ENCODE assay signal across 8 mouse cellular contexts in the genomic region with DNA sequence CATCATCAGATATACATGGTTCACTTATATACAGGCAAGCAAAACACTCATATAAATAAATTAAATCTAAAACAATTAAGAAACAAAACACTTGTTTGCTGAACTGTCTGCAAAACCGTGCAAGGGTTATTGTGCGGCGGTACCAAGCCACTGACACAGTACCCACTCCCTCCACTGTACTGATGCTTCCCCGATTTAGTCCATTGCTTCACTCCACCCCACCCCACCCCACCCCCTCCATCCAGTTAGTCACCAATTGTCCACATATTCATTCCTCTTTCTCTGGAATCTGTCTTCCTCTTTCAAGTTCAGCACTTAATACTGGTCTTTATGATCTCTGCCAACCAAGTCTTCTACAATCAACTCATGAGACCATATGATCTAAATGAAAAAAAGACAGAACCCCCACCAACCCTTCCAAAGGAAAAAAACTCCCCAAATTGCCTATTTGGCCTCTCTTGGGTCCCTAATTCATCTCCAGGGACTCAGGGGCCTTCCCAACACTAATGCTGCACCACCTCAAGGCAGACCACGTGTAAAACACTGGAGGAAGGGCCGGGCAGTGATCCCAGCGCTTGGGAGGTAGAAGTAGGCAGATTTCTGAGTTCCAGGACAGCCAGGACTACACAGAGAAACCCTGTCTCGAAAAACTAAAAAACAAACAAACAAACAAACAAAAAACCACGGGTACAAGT. TPM values are rescaled to one million over a fixed set of nuclear protein-coding genes. Genes with fewer than 3 reads are reported as not detected.
A peak's percentile ranks its signal among the peaks of the same experiment; 100 is the strongest.
DNase-seq lines count a peak whose midpoint lies in the region; ATAC-seq and TF ChIP-seq lines count a peak whose summit lies in the region.

No protein-coding gene starts in this region.

- peak; percentile 12 for DNase-seq in A20 (ENCODE audit: low read depth, low spot score)
- DNase-seq in forebrain, postnatal 0 days: no peak
- DNase-seq in liver, postnatal 0 days: no peak
- no peak for DNase-seq in spleen, postnatal 14 days (ENCODE audit: low spot score in 2 of 2)
- DNase-seq in thymus, postnatal 25 days: no peak

- peak overlapping the region; percentile 99 for H3K4me3 ChIP-seq in erythroblast, embryonic 14.5 days (replicated peaks)
- H3K4me3 ChIP-seq in forebrain, postnatal 0 days (ENCODE audit: low read depth, low read length): peak overlapping the region; percentile 94
- H3K4me3 ChIP-seq in liver, postnatal 0 days (ENCODE audit: low read depth, low read length): peak overlapping the region; percentile 88

- H3K9me3 ChIP-seq in erythroblast, embryonic 14.5 days (ENCODE audit: control insufficient read depth, low read length): no peaks in the 10 kb centered on the region
- H3K9me3 ChIP-seq in forebrain, postnatal 0 days (ENCODE audit: low read length): no peaks in the 10 kb centered on the region
- no peaks in the 10 kb centered on the region for H3K9me3 ChIP-seq in liver, postnatal 0 days (ENCODE audit: low read length)

- ATAC-seq in erythroblast, adult 5-6 weeks (replicated peaks; ENCODE audit: low FRiP score, poor library complexity, severe bottlenecking): no peak
- ATAC-seq in forebrain, postnatal 0 days: no peak
- no peak for ATAC-seq in liver, postnatal 0 days
- ATAC-seq in CD4-positive, CD25-positive, alpha-beta regulatory T cell, adult 4 months: no peak

- peak overlapping the region; percentile 90 for H3K4me2 ChIP-seq in forebrain, postnatal 0 days (ENCODE audit: low read depth)
- peak overlapping the region; percentile 90 for H3K4me2 ChIP-seq in liver, postnatal 0 days (ENCODE audit: low read depth, low read length)

- 76% methylated on average over 9 of the region's 9 CpGs for WGBS in forebrain, postnatal 0 days
- WGBS in liver, postnatal 0 days (ENCODE audit: insufficient replicate concordance): 47% methylated on average over 9 of the region's 9 CpGs

- peaks cover 18% of the 10 kb centered on the region for H3K36me3 ChIP-seq in erythroblast, embryonic 14.5 days (ENCODE audit: control insufficient read depth)
- H3K36me3 ChIP-seq in forebrain, postnatal 0 days (ENCODE audit: insufficient read depth): no peaks in the 10 kb centered on the region
- H3K36me3 ChIP-seq in liver, postnatal 0 days (replicated peaks; ENCODE audit: insufficient read depth, low read length): no peaks in the 10 kb centered on the region

- peaks cover 27% of the 10 kb centered on the region for H3K4me1 ChIP-seq in erythroblast, embryonic 14.5 days (ENCODE audit: control insufficient read depth)
- H3K4me1 ChIP-seq in forebrain, postnatal 0 days (ENCODE audit: insufficient read depth): peaks cover 7% of the 10 kb centered on the region
- peaks cover 24% of the 10 kb centered on the region for H3K4me1 ChIP-seq in liver, postnatal 0 days (ENCODE audit: insufficient read depth)

- peak overlapping the region; percentile 87 for H3K9ac ChIP-seq in forebrain, postnatal 0 days
- peak overlapping the region; percentile 90 for H3K9ac ChIP-seq in liver, postnatal 0 days (replicated peaks)

- TF ChIP-seq CTCF in forebrain, postnatal 0 days (IDR thresholded peaks at IDR 0.05; ENCODE audit: low read depth): no peak
- no peak for TF ChIP-seq CTCF in liver, postnatal 0 days (IDR thresholded peaks at IDR 0.05; ENCODE audit: low read depth)

- H3K27me3 ChIP-seq in erythroblast, embryonic 14.5 days (ENCODE audit: control insufficient read depth): no peaks in the 10 kb centered on the region
- H3K27me3 ChIP-seq in forebrain, postnatal 0 days (ENCODE audit: insufficient read depth, low read length): no peaks in the 10 kb centered on the region
- H3K27me3 ChIP-seq in liver, postnatal 0 days (ENCODE audit: insufficient read depth, low read length): no peaks in the 10 kb centered on the region

- TF ChIP-seq EP300 in liver, postnatal 0 days (IDR thresholded peaks at IDR 0.05; ENCODE audit: low read depth): no peak

- H3K27ac ChIP-seq in forebrain, postnatal 0 days (ENCODE audit: low read depth, low read length): no peak overlapping the region
- H3K27ac ChIP-seq in liver, postnatal 0 days (ENCODE audit: low read depth): peak overlapping the region; percentile 93

RNA-seq across cellular contexts. Expression of a gene that starts 11.4 kb away (rescaled TPM):
- 7.7 and 8.2 TPM in 2 replicates for polyA plus RNA-seq in erythroblast, embryonic 14.5 days (2012)
- total RNA-seq in erythroblast, adult 5-6 weeks (2015; ENCODE audit: low replicate concordance): 15.5 and 30.0 TPM in 2 replicates
- 16.7 and 20.7 TPM in 2 replicates for total RNA-seq in erythroblast, adult 5-6 weeks (2017; ENCODE audit: low replicate concordance)
- 45.6 and 48.5 TPM in 2 replicates for total RNA-seq in forebrain, postnatal 0 days (2014; rRNA removed)
- 40.9 and 46.9 TPM in 2 replicates for polyA plus RNA-seq in forebrain, postnatal 0 days (2015; fragmentation: Nextera tagmentation; extraction: Ambion mirVana)
- polyA plus RNA-seq in liver, postnatal 0 days (2015; fragmentation: Nextera tagmentation; extraction: Ambion mirVana): 11.0 and 11.6 TPM in 2 replicates
- polyA plus RNA-seq in CD4-positive, CD25-positive, alpha-beta regulatory T cell, adult 4 months (2017; shearing (Covaris generic)): 100 to 1,000 TPM in 1 of 2 experiments, 10 to 100 TPM in 1; 67.1 to 128 TPM

RNA-seq across cellular contexts. Expression of a gene that starts 38.2 kb away (rescaled TPM):
- polyA plus RNA-seq in erythroblast, embryonic 14.5 days (2012): 0.22 and 1.5 TPM in 2 replicates
- total RNA-seq in erythroblast, adult 5-6 weeks (2015; ENCODE audit: low replicate concordance): 2.1 and 2.5 TPM in 2 replicates
- total RNA-seq in erythroblast, adult 5-6 weeks (2017; ENCODE audit: low replicate concordance): 4.3 and 9.0 TPM in 2 replicates
- total RNA-seq in forebrain, postnatal 0 days (2014; rRNA removed): 117 and 162 TPM in 2 replicates
- 69.6 and 73.8 TPM in 2 replicates for polyA plus RNA-seq in forebrain, postnatal 0 days (2015; fragmentation: Nextera tagmentation; extraction: Ambion mirVana)
- 7.8 and 8.0 TPM in 2 replicates for polyA plus RNA-seq in liver, postnatal 0 days (2015; fragmentation: Nextera tagmentation; extraction: Ambion mirVana)
- polyA plus RNA-seq in CD4-positive, CD25-positive, alpha-beta regulatory T cell, adult 4 months (2017; shearing (Covaris generic)): 10 to 100 TPM; 15.6 to 30.9 TPM
